Comparison of ENCODE assay signal across 8 mouse cellular contexts in the genomic region with DNA sequence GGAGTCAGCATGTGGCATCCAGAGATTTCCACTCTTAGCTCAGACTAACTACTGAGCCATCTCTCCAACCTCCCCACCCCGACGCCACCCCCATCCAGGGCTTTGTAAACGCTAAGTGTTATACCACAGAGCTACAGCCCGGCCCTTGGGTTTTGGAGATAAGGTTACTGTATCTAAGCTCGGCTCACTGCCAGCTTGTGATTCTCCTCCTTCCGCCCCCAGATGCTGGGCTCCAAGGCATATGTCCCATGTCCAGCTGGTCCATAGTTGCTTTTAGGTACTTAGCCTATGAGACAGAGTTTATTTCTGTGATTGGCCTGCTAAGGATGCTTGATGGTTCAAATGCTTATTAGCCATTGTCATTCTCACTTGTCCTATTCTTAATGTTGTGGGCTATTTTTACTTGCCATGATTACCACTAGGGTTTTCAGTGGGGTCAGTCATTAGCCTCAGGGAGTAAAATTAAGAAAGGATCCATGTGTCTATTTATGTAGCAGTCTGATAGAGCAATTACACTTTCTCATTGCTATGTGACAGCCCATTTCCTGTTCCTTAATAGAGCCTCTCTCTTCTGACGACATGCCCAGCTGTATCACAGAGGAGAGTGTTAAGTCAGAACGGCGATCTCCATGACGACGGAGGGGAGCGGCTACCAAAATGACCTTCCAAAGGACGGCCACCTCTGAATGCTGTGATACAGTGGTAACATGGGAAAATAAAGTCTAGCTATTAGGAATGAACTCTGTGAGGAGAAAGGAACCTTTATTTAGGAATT. TPM values are rescaled to one million over a fixed set of nuclear protein-coding genes. Genes with fewer than 3 reads are reported as not detected.
A peak's percentile ranks its signal among the peaks of the same experiment; 100 is the strongest.
DNase-seq lines count a peak whose midpoint lies in the region; ATAC-seq and TF ChIP-seq lines count a peak whose summit lies in the region.

No protein-coding gene starts in this region.

- no peaks in the 10 kb centered on the region for H3K36me3 ChIP-seq in limb, embryonic 13.5 days
- H3K36me3 ChIP-seq in limb, embryonic 10.5 days, result 0 out of 2 replicates have a peak, but pooled peaks cover 2% of the 10 kb centered on the region
- H3K36me3 ChIP-seq in embryonic facial prominence, embryonic 10.5 days (replicated peaks), result no peaks in the 10 kb centered on the region
- no peaks in the 10 kb centered on the region for H3K36me3 ChIP-seq in intestine, embryonic 14.5 days (ENCODE audit: control insufficient read depth, insufficient read depth, low read length)

- no peak overlapping the region for H3K9ac ChIP-seq in limb, embryonic 13.5 days
- H3K9ac ChIP-seq in intestine, embryonic 14.5 days (ENCODE audit: low read length), result no peak overlapping the region

- WGBS in limb, embryonic 13.5 days, result 59% methylated on average over 13 of the region's 13 CpGs
- 58% methylated on average over 13 of the region's 13 CpGs for WGBS in limb, embryonic 10.5 days
- 53% methylated on average over 13 of the region's 13 CpGs for WGBS in embryonic facial prominence, embryonic 10.5 days
- 49% methylated on average over 13 of the region's 13 CpGs for WGBS in intestine, embryonic 14.5 days

- no peaks in the 10 kb centered on the region for H3K27me3 ChIP-seq in limb, embryonic 13.5 days
- no peaks in the 10 kb centered on the region for H3K27me3 ChIP-seq in limb, embryonic 10.5 days (ENCODE audit: low read depth, poor library complexity, severe bottlenecking)
- no peaks in the 10 kb centered on the region for H3K27me3 ChIP-seq in embryonic facial prominence, embryonic 10.5 days (replicated peaks; ENCODE audit: low read depth, poor library complexity, severe bottlenecking)
- no peaks in the 10 kb centered on the region for H3K27me3 ChIP-seq in intestine, embryonic 14.5 days (replicated peaks; ENCODE audit: control insufficient read depth, insufficient read depth, low read length)

- no peak for DNase-seq in limb, embryonic 10.5 days (ENCODE audit: low spot score)
- DNase-seq in embryonic facial prominence, embryonic 10.5 days (ENCODE audit: low spot score), result peak; percentile 25
- no peak for DNase-seq in intestine, embryonic 14.5 days (ENCODE audit: low spot score)
- DNase-seq in natural killer cell, adult 2 months (ENCODE audit: low spot score in 2 of 2), result peak; percentile 12 to 40
- no peak for DNase-seq in frontal cortex, postnatal 36 days (ENCODE audit: low spot score in 2 of 2)
- DNase-seq in left cerebral cortex, adult 2 months (ENCODE audit: extremely low spot score in 1 of 2, low spot score in 2 of 2), result no peak
- no peak for DNase-seq in left cerebral cortex, postnatal 25 days (ENCODE audit: low spot score in 2 of 2)

- 0 out of 2 replicates have a peak, but pooled peaks have one; percentile 26 for ATAC-seq in limb, embryonic 13.5 days (ENCODE audit: low FRiP score, low read depth)
- peak; percentile 33; the same call in 1 of the 2 replicates for ATAC-seq in intestine, embryonic 14.5 days (replicated peaks; ENCODE audit: low FRiP score, low TSS enrichment, low read depth)

- H3K27ac ChIP-seq in limb, embryonic 13.5 days, result no peak overlapping the region
- no peak overlapping the region for H3K27ac ChIP-seq in limb, embryonic 10.5 days
- no peak overlapping the region for H3K27ac ChIP-seq in embryonic facial prominence, embryonic 10.5 days (replicated peaks)
- peak overlapping the region; percentile 47 for H3K27ac ChIP-seq in intestine, embryonic 14.5 days (ENCODE audit: low read depth)
- H3K27ac ChIP-seq in left cerebral cortex, adult 2 months, result no peak overlapping the region

- H3K4me2 ChIP-seq in limb, embryonic 13.5 days (replicated peaks), result no peak overlapping the region
- no peak overlapping the region for H3K4me2 ChIP-seq in intestine, embryonic 14.5 days (ENCODE audit: low read length)

- no peaks in the 10 kb centered on the region for H3K9me3 ChIP-seq in limb, embryonic 13.5 days
- H3K9me3 ChIP-seq in limb, embryonic 10.5 days (replicated peaks), result no peaks in the 10 kb centered on the region
- no peaks in the 10 kb centered on the region for H3K9me3 ChIP-seq in embryonic facial prominence, embryonic 10.5 days
- no peaks in the 10 kb centered on the region for H3K9me3 ChIP-seq in intestine, embryonic 14.5 days (ENCODE audit: control insufficient read depth, low read length)

- intact Hi-C loops in left cerebral cortex, adult 2 months (cut with DNase I), result no loop called here
- intact Hi-C loops in left cerebral cortex, postnatal 25 days (cut with DNase I), result no loop called here

- H3K4me1 ChIP-seq in limb, embryonic 13.5 days, result peaks cover 4% of the 10 kb centered on the region
- H3K4me1 ChIP-seq in limb, embryonic 10.5 days, result peaks cover 10% of the 10 kb centered on the region
- peaks cover 16% of the 10 kb centered on the region for H3K4me1 ChIP-seq in embryonic facial prominence, embryonic 10.5 days
- peaks cover 14% of the 10 kb centered on the region for H3K4me1 ChIP-seq in intestine, embryonic 14.5 days (replicated peaks; ENCODE audit: control insufficient read depth, insufficient read depth, low read length)

- TF ChIP-seq CTCF in left cerebral cortex, adult 2 months (IDR thresholded peaks at IDR 0.05), result no peak

- H3K4me3 ChIP-seq in limb, embryonic 13.5 days, result no peak overlapping the region
- no peak overlapping the region for H3K4me3 ChIP-seq in limb, embryonic 10.5 days
- H3K4me3 ChIP-seq in embryonic facial prominence, embryonic 10.5 days, result no peak overlapping the region
- no peak overlapping the region for H3K4me3 ChIP-seq in intestine, embryonic 14.5 days (ENCODE audit: low read depth, low read length)
- no peak overlapping the region for H3K4me3 ChIP-seq in left cerebral cortex, adult 2 months

RNA-seq across cellular contexts. Expression of a gene that starts 5.8 kb away (rescaled TPM):
- polyA plus RNA-seq in limb, embryonic 13.5 days (2015; fragmentation: Nextera tagmentation; extraction: Ambion mirVana), result 473 and 492 TPM in 2 replicates
- polyA plus RNA-seq in limb, embryonic 10.5 days (2016; fragmentation: Nextera tagmentation; extraction: Ambion mirVana), result 664 and 718 TPM in 2 replicates
- 691 and 710 TPM in 2 replicates for polyA plus RNA-seq in embryonic facial prominence, embryonic 10.5 days (2016; fragmentation: Nextera tagmentation; extraction: Ambion mirVana)
- polyA plus RNA-seq in intestine, embryonic 14.5 days (2014; fragmentation: Nextera tagmentation; extraction: Ambion mirVana), result 458 and 473 TPM in 2 replicates
- total RNA-seq in left cerebral cortex, adult 2 months (2021), result 100 to 1,000 TPM; 145 to 188 TPM
- 100 to 1,000 TPM; 176 to 177 TPM for total RNA-seq in left cerebral cortex, postnatal 25 days (2021)

RNA-seq across cellular contexts. Expression of a gene that starts 47.0 kb away (rescaled TPM):
- polyA plus RNA-seq in limb, embryonic 13.5 days (2015; fragmentation: Nextera tagmentation; extraction: Ambion mirVana), result 45.4 and 50.5 TPM in 2 replicates
- 38.7 and 42.4 TPM in 2 replicates for polyA plus RNA-seq in limb, embryonic 10.5 days (2016; fragmentation: Nextera tagmentation; extraction: Ambion mirVana)
- polyA plus RNA-seq in embryonic facial prominence, embryonic 10.5 days (2016; fragmentation: Nextera tagmentation; extraction: Ambion mirVana), result 38.3 and 42.8 TPM in 2 replicates
- 46.9 and 50.0 TPM in 2 replicates for polyA plus RNA-seq in intestine, embryonic 14.5 days (2014; fragmentation: Nextera tagmentation; extraction: Ambion mirVana)
- 10 to 100 TPM; 41.8 to 49.8 TPM for total RNA-seq in left cerebral cortex, adult 2 months (2021)
- 10 to 100 TPM; 38.1 to 41.4 TPM for total RNA-seq in left cerebral cortex, postnatal 25 days (2021)

RNA-seq across cellular contexts. Expression of a gene that starts 51.6 kb away (rescaled TPM):
- 0.45 and 0.47 TPM in 2 replicates for polyA plus RNA-seq in limb, embryonic 13.5 days (2015; fragmentation: Nextera tagmentation; extraction: Ambion mirVana)
- not detected in 2 replicates for polyA plus RNA-seq in limb, embryonic 10.5 days (2016; fragmentation: Nextera tagmentation; extraction: Ambion mirVana)
- polyA plus RNA-seq in embryonic facial prominence, embryonic 10.5 days (2016; fragmentation: Nextera tagmentation; extraction: Ambion mirVana), result not detected in 2 replicates
- polyA plus RNA-seq in intestine, embryonic 14.5 days (2014; fragmentation: Nextera tagmentation; extraction: Ambion mirVana), result 0.28 and 0.35 TPM in 2 replicates
- total RNA-seq in left cerebral cortex, adult 2 months (2021), result under 1 TPM; 0.34 to 0.42 TPM
- under 1 TPM; 0.32 to 0.44 TPM for total RNA-seq in left cerebral cortex, postnatal 25 days (2021)

Comparison
In these comparisons a context has a peak if more than half of its experiments do, and no peak if none do; other contexts are left out.
1. DNase-seq: peak in embryonic facial prominence, embryonic 10.5 days (single experiment) and natural killer cell, adult 2 months (2 of 2); none in limb, embryonic 10.5 days (single experiment), intestine, embryonic 14.5 days (single experiment), frontal cortex, postnatal 36 days (0 of 2), left cerebral cortex, adult 2 months (0 of 2) and left cerebral cortex, postnatal 25 days (0 of 2).